Mouse (Mus musculus): ENCODE data around the gene Gdf7. TPM values are rescaled to one million over a fixed set of nuclear protein-coding genes. Genes with fewer than 3 reads are reported as not detected.

Gene Gdf7
- polyA plus RNA-seq, 1 experiment = not detected

DNA sequence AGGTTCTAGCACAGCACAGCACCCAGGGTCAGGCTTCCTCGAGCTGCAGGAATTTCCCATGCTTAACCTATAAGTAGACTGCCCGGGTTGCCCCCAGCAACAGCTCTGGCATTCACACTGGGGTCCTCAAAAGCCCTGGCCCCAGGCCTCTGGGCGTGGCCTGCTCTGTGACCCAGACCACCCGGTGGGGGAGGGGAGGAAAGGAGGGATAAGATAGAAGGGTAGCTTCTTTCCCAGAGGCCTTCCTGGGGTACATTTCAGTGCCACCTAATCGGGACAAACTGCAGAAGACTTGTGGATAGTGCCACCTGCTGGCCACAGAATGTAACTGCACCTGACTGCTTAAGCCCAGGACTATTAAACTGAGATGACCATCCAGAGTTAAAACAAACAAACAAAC is 4.7 kb upstream of the Gdf7 start:
- WGBS = 10% methylated on average over 5 of the region's 5 CpGs
- no peak overlapping the region for H3K4me3 ChIP-seq (ENCODE audit: low read depth, low read length)
- H3K4me1 ChIP-seq (ENCODE audit: control insufficient read depth, insufficient read depth, insufficient read length, low read length) = no peaks in the 10 kb centered on the region
- TF ChIP-seq POLR2A (IDR thresholded peaks at IDR 0.05; ENCODE audit: low read depth, low read length) (no peak), CTCF (IDR thresholded peaks at IDR 0.05; ENCODE audit: extremely low read depth, insufficient read length, insufficient replicate concordance, low read depth, low read length) (peak; percentile 79; the same call in 1 of the 2 replicates)
- no peak overlapping the region for H3K27ac ChIP-seq (ENCODE audit: insufficient read depth, low read depth, low read length)
- peaks cover 23% of the 10 kb centered on the region for H3K27me3 ChIP-seq (ENCODE audit: control insufficient read depth, insufficient read depth, low read length)
- no peaks in the 10 kb centered on the region for H3K36me3 ChIP-seq (ENCODE audit: control insufficient read depth, insufficient read depth, low read length)

DNA sequence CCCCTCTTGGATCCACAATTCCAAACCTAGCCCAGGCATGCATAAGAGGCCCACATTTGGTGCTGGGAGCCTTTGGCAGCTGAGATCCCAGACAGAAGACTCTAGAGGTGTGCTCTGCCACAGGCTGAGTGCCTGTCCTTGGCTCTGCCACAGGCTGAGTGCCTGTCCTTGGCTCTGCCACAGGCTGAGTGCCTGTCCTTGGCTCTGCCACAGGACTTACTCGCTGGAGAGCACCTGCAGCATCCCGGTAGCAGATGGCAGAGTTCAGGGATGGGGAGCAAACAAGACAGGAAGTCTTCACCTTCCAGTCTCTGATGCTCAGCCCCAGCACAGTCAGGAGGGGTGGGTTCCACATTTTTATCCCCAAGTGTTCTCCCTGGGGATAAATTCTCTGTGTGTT is 3.5 kb upstream of the Gdf7 start:
- no peaks in the 10 kb centered on the region for H3K4me1 ChIP-seq (ENCODE audit: control insufficient read depth, insufficient read depth, insufficient read length, low read length)
- 25% methylated on average over 2 of the region's 2 CpGs for WGBS
- TF ChIP-seq POLR2A (IDR thresholded peaks at IDR 0.05; ENCODE audit: low read depth, low read length) (no peak), CTCF (IDR thresholded peaks at IDR 0.05; ENCODE audit: extremely low read depth, insufficient read length, insufficient replicate concordance, low read depth, low read length) (no peak)
- no peak overlapping the region for H3K4me3 ChIP-seq (ENCODE audit: low read depth, low read length)
- no peak overlapping the region for H3K27ac ChIP-seq (ENCODE audit: insufficient read depth, low read depth, low read length)
- H3K36me3 ChIP-seq (ENCODE audit: control insufficient read depth, insufficient read depth, low read length) = no peaks in the 10 kb centered on the region
- peaks cover 35% of the 10 kb centered on the region for H3K27me3 ChIP-seq (ENCODE audit: control insufficient read depth, insufficient read depth, low read length)

DNA sequence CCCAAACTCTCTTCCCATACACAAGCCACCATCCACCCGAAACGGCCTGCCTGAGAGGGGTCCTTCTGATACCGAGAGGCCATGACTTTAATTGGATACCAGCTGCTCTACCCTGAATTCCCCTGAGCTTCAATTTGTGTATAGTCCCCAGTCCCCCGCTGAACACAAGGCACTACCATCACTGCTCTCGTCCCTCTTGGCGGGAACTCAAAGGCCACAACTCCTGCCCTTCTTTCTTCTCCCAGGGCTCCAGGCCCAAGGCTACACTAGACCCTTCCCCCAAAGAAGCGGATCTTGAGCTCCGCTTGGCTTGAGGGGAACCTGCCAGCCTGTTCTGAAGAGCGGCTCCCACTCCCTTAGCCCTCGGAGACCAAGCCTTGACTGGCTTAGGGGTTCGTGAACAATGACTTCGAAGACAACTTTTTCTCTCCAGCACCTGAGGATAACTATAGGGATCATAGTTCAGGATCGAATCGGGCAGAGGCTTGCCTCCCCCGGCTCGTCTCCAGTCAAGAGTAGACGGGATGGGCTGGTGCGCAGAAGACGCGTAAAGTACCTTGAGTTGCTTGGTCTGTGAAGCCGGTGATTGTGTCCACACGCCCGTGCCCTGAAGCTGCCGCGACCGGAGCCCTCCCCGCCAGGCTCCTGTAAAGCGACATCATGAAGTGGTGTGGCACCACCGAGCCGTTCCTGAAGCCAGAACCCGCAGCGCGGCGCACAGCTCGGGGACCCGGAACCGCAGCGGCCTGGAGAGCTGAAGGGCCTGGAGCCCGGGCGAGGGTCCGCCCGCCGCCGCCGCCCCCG is 541 bp downstream of the Gdf7 start:
- H3K27me3 ChIP-seq (ENCODE audit: control insufficient read depth, insufficient read depth, low read length) = peaks cover 66% of the 10 kb centered on the region
- peak overlapping the region; percentile 45 for H3K4me3 ChIP-seq (ENCODE audit: low read depth, low read length)
- TF ChIP-seq POLR2A (IDR thresholded peaks at IDR 0.05; ENCODE audit: low read depth, low read length) (no peak), CTCF (IDR thresholded peaks at IDR 0.05; ENCODE audit: extremely low read depth, insufficient read length, insufficient replicate concordance, low read depth, low read length) (no peak)
- no peaks in the 10 kb centered on the region for H3K36me3 ChIP-seq (ENCODE audit: control insufficient read depth, insufficient read depth, low read length)
- WGBS = 14% methylated on average over 45 of the region's 46 CpGs
- H3K27ac ChIP-seq (ENCODE audit: insufficient read depth, low read depth, low read length) = no peak overlapping the region
- H3K4me1 ChIP-seq (ENCODE audit: control insufficient read depth, insufficient read depth, insufficient read length, low read length) = peaks cover 6% of the 10 kb centered on the region; the same call in 1 of the 2 replicates

DNA sequence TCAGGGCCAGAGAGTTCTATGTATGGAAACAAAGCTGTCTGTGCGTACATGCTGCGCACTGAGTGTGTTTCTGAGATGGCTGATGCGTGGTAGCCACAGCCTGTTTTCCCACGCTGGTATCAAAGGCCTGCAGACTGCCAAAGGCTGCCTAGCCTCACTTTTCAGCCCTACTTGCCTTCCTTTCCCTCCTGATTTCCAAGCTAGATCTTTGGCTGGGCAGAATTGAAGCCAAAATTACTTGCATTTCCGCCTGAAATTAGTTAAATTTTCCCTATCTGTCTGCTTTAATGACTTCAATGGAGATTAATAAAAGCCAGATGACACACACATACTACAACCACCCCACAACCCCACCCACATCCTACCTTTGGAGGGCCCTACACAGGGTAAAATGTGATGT is 1.2 kb downstream of the Gdf7 start:
- H3K27ac ChIP-seq (ENCODE audit: insufficient read depth, low read depth, low read length) = no peak overlapping the region
- WGBS = 73% methylated on average over 5 of the region's 5 CpGs
- no peak overlapping the region for H3K4me3 ChIP-seq (ENCODE audit: low read depth, low read length)
- no peaks in the 10 kb centered on the region for H3K36me3 ChIP-seq (ENCODE audit: control insufficient read depth, insufficient read depth, low read length)
- peaks cover 69% of the 10 kb centered on the region for H3K27me3 ChIP-seq (ENCODE audit: control insufficient read depth, insufficient read depth, low read length)
- TF ChIP-seq CTCF (IDR thresholded peaks at IDR 0.05; ENCODE audit: extremely low read depth, insufficient read length, insufficient replicate concordance, low read depth, low read length) (no peak), POLR2A (IDR thresholded peaks at IDR 0.05; ENCODE audit: low read depth, low read length) (no peak)
- peaks cover 6% of the 10 kb centered on the region; the same call in 1 of the 2 replicates for H3K4me1 ChIP-seq (ENCODE audit: control insufficient read depth, insufficient read depth, insufficient read length, low read length)

DNA sequence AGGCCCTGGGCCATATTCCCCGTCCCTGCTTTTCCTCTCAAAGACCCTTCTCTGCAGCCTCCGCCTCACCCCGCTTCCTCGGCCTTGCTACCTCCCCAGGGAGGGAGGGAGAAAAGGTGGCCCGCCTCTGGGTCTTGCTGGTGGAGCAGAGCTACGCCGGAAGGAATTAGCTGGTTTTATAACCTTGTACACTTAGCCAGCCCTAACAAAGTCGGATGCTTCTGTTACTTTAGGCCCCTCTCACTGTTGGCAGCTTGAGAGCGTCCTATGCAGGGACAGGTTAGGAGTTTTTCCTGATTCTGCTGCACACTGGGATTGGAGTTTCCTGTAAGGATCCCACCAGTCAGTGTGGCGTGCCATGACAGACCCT is 1.7 kb downstream of the Gdf7 start:
- 54% methylated on average over 10 of the region's 10 CpGs for WGBS
- no peak for TF ChIP-seq POLR2A (IDR thresholded peaks at IDR 0.05; ENCODE audit: low read depth, low read length)
- no peak for TF ChIP-seq CTCF (IDR thresholded peaks at IDR 0.05; ENCODE audit: extremely low read depth, insufficient read length, insufficient replicate concordance, low read depth, low read length)
- Histone ChIP-seq H3K4me3 (ENCODE audit: low read depth, low read length) (no peak overlapping the region), H3K36me3 (ENCODE audit: control insufficient read depth, insufficient read depth, low read length) (no peaks in the 10 kb centered on the region), H3K27me3 (ENCODE audit: control insufficient read depth, insufficient read depth, low read length) (peaks cover 69% of the 10 kb centered on the region), H3K4me1 (ENCODE audit: control insufficient read depth, insufficient read depth, insufficient read length, low read length) (peaks cover 6% of the 10 kb centered on the region; the same call in 1 of the 2 replicates), H3K27ac (ENCODE audit: insufficient read depth, low read depth, low read length) (no peak overlapping the region)

DNA sequence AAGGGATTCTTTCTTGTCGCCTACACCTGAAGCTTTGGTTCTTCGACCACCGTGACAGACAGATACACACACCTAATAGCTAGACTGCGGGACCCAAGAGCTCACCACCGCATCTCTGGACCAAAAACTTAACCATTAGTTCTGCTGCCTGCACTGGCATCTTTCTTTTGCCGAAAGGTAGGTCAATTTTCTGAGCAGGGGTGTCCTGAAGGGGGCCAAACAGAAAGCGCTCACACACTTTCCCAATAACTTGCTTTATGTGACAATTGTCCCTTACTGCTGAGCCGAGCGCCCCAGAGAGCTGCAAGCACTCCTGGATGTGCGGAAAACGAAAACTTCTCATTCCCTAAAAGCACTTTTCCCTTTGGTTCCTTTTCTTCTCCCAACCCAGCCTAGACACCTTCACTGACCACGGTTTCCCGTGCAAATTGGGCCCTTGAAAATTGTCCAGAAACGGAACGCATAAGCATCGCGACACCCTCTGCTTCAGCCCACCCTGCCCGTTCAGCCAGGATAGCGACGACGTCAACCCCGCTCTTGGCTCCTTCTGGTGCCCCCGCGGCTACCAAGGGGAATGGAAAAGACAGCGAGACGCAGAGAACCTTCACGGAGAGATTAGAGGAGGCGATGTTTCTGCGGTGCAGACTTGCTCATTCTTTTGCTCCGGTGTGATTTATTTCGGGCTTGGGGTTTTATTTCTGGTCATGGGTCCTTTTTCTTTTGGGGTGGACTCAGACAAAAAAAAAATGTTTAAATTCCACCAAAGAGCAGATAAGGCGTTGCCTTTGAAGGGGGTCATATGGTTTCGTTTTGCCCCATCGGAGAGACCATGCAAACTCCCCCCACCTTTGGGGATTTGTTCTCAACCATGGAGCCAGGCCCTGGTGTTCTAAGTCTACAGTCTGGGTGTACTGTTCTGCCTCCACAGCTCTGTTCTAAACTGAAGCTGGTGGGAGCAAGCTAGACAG is 2.3 kb downstream of the Gdf7 start:
- 15% methylated on average over 34 of the region's 34 CpGs for WGBS
- H3K4me3 ChIP-seq (ENCODE audit: low read depth, low read length) = no peak overlapping the region
- no peak for TF ChIP-seq CTCF (IDR thresholded peaks at IDR 0.05; ENCODE audit: extremely low read depth, insufficient read length, insufficient replicate concordance, low read depth, low read length)
- no peak for TF ChIP-seq POLR2A (IDR thresholded peaks at IDR 0.05; ENCODE audit: low read depth, low read length)
- peaks cover 6% of the 10 kb centered on the region; the same call in 1 of the 2 replicates for H3K4me1 ChIP-seq (ENCODE audit: control insufficient read depth, insufficient read depth, insufficient read length, low read length)
- no peaks in the 10 kb centered on the region for H3K36me3 ChIP-seq (ENCODE audit: control insufficient read depth, insufficient read depth, low read length)
- H3K27me3 ChIP-seq (ENCODE audit: control insufficient read depth, insufficient read depth, low read length) = peaks cover 69% of the 10 kb centered on the region
- no peak overlapping the region for H3K27ac ChIP-seq (ENCODE audit: insufficient read depth, low read depth, low read length)

All from small intestine, adult 2 months (tissue).